Mouse (Mus musculus): ENCODE data around the gene Ppp6r3.
"Not testable (repeated sequence)": the region's sequence is repeated elsewhere in the genome, so short reads cannot be mapped to it uniquely, and the experiment has no call there.

Gene Ppp6r3

DNA sequence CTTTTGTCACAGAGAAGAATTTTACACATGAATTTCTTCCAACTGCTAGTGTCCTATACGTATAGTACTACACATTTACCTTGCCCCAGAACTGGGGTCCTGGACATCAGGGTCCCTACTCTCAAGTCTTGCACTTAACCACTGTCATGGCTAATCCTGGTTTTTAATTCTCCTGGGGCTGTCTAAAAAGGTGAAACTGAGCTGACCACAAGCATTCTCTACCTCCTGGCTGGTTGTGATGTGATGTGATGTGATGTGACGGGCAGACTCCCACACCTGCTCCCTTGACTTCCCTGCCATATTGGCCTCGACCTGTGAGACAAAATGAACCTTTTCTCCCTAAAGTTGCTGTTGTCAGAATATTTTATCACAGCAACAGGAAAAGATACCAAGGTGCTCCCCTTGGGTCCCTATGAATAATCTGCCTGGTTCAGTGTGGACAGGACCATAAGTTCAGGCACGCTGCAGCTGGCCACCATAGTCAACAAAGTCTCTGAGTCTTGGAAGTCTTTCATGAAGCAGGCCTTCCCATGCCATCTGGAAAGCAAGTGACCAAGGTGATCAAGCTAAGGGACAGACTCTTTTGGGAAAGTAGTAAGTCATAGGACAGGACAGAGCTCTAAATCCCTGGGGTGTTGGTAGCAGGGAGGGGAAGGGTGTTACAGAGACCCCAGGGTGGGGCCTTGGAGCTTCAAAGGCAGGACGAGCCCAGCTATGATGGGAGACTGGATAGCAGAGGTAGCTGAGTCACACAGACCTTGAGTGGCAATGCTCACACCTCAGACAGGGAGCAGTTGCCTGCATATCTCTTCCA lies 1.1 kb upstream of the Ppp6r3 start:
- no peak for DNase-seq (ENCODE audit: low spot score)

DNA sequence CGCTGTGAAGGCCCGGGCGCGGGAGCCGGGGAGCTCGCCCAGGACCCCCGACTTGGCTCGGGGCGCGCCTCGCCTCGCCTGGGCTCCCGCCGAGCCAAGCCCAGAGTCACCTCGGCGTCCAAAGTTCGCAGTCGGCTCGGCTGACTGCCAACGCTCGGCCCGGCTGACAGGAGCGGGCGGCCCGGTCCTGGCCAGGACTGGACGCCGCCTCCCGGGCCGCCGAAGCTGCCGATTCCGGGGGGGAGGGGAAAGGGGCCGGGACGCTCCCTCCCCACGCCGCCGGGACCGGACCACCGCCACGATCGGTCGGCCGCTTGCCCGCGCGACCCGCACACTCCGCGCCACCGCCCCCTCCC lies 295 bp downstream of the Ppp6r3 start:
- no peak for DNase-seq (ENCODE audit: low spot score)

GRCm38 (mm10) chr19:3574593-3575094 lies 905 bp downstream of the Ppp6r3 start:
- no peak for DNase-seq (ENCODE audit: low spot score)

GRCm38 (mm10) chr19:3564309-3564708 lies 11.2 kb downstream of the Ppp6r3 start:
- DNase-seq (ENCODE audit: low spot score) = no peak

GRCm38 (mm10) chr19:3562752-3563151 lies 12.8 kb downstream of the Ppp6r3 start:
- DNase-seq (ENCODE audit: low spot score) = no peak

DNA sequence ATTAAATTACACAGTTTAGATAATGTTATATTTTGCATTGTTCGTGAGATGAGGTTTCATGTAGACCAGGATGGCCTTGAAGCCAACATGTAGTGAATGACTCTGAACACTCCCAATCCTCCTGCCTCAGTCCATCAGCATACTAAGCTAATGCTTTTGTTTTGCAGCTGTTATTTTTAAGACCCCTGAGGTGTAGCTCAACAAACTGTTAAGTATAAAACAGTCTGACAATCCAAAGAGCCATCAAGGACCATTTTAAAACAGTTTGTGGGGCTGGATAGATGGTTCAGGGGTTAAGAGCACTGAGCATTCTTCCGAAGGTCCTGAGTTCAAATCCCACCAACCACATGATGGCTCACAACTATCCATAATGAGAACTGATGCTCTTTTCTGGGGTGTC lies 13.3 kb downstream of the Ppp6r3 start:
- no peak for DNase-seq (ENCODE audit: low spot score)

GRCm38 (mm10) chr19:3556169-3556827 lies 19.3 kb downstream of the Ppp6r3 start:
- DNase-seq (ENCODE audit: low spot score) = no peak

DNA sequence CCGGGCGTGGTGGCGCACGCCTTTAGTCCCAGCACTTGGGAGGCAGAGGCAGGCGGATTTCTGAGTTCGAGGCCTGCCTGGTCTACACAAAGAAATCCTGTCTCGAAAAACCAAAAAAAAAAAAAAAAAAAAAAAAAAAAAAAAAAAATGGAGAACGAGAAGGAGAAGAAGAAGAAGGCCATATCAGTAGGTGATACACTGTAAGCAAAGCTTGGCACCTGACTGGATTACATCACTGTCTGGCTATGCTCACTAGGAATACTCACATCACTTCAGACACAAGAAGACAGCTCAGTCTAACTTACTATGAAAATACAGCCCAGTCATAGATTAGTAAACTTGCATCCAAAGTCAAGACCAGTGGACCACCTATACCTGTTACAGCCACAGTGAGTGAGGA lies 20.8 kb downstream of the Ppp6r3 start:
- no peak for DNase-seq (ENCODE audit: low spot score)

DNA sequence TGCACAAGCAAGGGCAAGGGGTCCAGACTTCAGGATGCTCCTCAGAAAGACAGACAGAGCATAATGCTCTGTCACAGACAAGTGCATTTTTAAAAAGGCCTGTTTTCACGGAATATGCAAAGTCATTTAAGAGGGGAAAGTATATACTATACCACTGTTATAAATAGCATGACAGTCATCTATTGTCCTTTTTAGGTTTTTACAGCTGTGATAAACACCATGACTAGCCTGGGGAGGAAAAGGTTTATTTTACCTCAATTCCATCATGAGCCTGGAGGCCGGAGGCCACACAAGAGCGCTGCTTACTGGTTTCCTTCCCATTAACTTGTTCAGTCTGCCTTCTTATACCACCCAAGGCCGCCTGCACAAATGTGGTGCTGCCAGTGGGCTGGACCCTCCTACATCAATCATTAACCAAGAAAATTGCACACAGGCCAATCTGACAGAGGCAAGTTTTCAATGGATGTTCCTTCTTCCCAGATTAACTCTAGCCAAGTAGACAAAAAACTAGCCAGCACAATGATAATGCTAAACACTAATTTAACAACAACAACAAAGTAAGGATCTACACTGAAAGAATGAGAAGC lies 23.9 kb downstream of the Ppp6r3 start:
- DNase-seq (ENCODE audit: low spot score) = no peak

GRCm38 (mm10) chr19:3550101-3550500 lies 25.4 kb downstream of the Ppp6r3 start:
- no peak for DNase-seq (ENCODE audit: low spot score)

DNA sequence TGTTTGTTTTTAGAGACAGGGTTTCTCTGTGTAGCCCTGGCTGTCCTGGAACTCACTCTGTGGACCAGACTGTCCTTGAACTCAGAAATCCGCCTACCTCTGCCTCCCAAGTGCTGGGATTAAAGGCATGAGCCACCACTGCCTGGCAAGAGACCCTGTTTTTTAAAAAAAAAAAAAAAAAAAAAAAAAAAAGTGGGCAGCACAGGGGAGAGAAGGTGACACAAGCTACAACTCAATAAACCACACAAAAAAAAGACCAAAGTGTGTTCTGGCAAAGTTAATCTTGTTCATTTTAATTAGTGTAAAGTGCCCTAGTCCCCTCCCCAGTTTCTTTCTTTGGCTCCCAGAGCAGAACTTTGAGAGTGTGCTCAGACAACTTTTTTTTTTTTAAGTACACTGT lies 26.3 kb downstream of the Ppp6r3 start:
- DNase-seq (ENCODE audit: low spot score) = no peak

- no peak for DNase-seq (ENCODE audit: low spot score)
These were observed 27.2 kb downstream of the Ppp6r3 start for GRCm38 (mm10) chr19:3548311-3548710.

DNA sequence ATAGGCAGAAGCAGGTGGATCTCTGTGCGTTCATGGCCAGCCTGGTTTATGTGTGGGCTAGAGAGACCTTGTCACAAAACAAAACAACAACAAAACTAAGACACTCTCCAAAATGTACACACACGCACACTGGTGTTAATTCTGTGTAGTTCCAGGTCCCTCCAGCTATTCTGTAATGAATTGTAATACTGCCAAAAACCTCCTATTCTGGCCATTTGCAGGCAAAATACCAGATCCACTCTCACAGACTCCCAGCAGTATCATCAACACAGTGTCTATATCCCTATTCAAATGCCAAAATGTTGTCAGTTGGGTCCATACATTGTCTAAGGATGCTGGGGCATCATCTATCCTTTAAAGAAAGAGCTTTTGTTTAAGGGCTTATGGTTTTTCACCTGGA lies 30.6 kb downstream of the Ppp6r3 start:
- DNase-seq (ENCODE audit: low spot score) = no peak

DNA sequence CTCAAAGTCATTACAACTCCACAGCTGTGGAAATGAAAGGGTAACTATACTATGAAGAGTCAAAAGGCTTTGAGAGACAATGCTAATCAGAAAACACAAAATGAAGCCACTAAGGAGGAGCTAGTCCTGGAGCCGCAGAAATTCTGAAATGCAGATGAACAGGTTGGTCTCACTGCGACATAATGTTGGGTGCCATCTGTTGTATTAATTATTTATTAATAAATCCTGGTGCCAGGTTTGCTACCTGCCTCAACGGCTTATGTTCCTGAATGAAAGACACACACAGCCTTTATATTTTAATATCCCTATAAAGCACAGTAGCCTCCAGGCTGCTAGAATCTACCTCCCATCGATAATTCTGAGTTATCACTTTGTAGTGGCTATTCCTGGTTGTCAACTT lies 33.0 kb downstream of the Ppp6r3 start:
- no peak for DNase-seq (ENCODE audit: low spot score)

- DNase-seq (ENCODE audit: low spot score) = no peak
These were observed 34.6 kb downstream of the Ppp6r3 start for GRCm38 (mm10) chr19:3540997-3541396.

GRCm38 (mm10) chr19:3540254-3540653 lies 35.3 kb downstream of the Ppp6r3 start:
- no peak for DNase-seq (ENCODE audit: low spot score)

DNA sequence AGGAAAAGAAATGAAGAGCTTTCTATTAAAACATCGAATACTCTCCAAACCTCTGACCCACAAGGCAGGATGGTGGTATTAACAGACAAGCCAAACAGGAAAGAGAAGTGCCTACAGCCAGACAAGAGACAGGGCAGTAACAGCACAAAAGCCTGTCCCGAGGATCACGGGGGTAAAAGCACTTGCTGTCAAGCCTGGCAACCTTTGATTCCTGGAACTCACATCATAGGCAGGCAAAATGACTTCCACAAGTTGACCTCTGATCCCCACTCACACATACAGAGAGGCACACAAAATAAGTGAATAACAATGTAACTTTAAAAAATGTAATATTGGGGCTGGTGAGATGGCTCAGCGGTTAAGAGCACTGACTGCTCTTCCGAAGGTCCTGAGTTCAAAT lies 36.1 kb downstream of the Ppp6r3 start:
- no peak for DNase-seq (ENCODE audit: low spot score)

DNA sequence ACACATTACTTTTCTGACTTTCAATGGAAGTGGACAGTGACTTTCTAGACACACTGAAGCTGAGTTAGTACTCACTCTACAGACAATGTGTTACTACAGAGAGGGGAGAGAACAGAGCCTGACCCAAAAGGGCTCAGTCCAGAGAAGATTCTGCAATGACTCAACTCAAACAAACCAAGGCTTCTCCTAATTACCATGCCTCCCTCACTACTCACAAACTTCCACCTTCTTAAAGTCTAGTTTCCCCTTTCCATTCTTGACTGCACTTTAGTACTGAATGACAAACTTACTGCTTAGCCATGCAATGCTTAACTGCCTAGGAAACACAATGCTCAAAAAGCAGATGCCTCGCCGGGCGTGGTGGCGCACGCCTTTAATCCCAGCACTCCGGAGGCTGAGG lies 37.9 kb downstream of the Ppp6r3 start:
- DNase-seq (ENCODE audit: low spot score) = no peak

DNA sequence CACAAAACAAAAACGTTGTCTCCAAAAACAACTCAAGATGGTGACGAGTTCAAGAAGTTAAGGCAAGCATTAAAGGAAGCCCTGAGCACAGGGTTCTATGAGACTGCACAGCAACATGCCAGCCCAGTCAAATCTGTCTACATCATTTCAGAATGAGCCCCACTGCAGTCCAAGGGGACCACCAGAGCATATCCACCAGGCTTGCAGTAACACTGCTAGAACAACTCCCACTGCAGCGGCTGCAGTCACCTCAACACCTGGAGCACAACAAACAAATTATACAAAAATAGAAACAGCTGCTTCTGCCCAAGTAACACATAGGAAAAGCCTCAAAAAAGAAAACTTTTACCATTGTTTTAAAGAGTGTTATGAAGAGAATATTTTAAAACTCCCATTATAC lies 40.6 kb downstream of the Ppp6r3 start:
- DNase-seq (ENCODE audit: low spot score) = no peak

DNA sequence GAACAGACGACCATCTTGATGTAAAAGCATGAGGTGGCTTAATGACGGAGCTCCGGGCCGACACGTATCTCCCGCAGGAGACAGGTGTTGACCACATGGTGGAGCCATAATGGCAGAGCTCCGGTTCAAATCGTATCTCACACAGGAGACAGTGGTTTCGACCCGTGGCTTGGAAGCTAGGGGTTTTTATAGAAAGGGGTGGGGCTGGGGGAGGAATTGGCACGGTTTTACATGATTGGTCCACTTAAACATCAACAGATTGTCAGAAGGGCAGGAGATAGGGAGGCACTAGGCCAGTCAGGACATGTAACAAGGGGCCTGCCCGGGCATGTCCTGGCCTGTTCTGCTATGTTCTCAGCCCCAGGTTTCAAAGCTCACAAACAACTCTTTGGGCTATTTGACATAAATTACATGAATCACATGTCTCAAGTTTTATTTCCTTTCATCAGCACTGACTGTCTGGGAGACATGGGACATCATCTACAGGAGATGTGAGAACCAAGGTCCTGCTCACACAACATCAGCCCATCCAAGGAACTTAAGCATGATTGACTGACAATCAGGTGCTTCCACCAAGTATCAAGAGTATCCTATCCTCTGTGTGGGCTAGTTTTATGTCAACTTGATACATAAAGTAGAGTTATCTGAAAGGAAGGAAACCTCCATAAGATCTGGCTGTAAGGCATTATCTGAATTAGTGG lies 42.1 kb downstream of the Ppp6r3 start:
- not testable (repeated sequence) for DNase-seq (ENCODE audit: low spot score)

DNA sequence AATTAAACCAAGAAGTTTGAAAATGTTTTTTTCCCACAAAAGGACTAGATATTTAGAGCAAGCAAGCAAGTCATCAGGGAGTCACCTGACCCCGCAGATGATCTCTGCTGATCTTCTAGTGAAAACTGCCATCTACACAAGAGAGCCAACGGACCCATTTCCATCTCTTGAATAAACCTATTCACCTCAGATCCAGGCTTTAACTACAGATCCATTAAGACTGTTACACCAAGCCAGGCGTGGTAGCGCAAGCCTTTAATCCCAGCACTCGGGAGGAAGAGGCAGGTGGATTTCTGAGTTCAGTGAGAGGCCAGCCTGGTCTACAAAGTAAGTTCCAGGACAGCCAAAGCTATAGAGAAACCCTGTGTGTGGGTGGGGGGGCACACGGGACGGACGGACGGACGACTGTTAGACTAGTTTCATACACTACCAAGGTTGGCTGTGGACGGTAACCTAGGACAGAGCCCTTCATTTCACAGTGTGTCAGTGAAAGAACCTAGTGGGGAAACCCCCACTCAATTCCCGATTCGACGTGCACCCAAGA lies 42.8 kb downstream of the Ppp6r3 start:
- no peak for DNase-seq (ENCODE audit: low spot score)

DNA sequence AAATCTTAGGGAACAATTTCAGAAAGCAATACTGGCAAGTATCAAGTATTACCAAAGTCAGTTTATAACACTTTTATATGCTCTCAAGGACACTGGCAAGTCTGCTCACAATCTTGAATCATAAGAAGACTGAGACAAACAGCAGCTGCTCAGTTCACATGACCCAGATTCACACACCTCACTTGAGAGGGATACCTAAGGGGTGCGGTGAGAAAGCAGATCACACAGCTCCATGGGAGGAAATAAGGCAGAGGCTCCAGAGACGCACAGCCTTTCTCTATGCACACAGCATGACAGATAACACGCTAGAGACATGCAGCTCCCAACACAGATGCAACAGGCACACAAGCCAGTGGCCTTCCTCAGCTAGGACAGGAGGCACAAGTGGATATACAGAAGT lies 45.8 kb downstream of the Ppp6r3 start:
- no peak for DNase-seq (ENCODE audit: low spot score)
